In the genomic region with DNA sequence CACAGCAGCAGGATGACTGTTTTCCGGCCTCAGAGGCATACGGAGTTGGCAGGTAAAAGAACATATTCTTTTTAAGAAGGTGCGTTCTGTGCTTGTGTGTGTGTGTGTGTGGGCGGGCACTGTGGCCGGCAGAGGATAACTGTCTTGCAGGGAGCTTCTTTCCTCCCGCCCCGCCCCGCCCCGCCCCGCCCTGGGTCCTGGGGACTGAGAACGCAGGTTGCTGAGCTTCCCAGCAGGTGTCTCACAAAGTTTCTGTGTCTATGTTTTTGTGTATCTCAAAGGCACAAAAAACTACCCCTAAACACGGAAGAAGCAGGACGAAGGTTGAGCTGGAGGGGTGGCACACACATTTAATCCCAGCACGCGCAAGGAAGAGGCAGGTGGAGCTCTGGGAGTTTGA, we compare ENCODE assay signal across 10 mouse cellular contexts. TPM values are rescaled to one million over a fixed set of nuclear protein-coding genes. Genes with fewer than 3 reads are reported as not detected.
DNase-seq lines count a peak whose midpoint lies in the region; ATAC-seq lines count a peak whose summit lies in the region.
"Had no signal": no experiment of that assay in that cellular context is flagged by ENCODE, and none has a peak within 500 bp of the region (broad histone marks: within the 10 kb centered on the region; RNA-seq: fewer than 3 reads in every experiment).

No protein-coding gene starts in this region.

- no peak overlapping the region for H3K4me3 ChIP-seq in heart, embryonic 15.5 days
- no peak overlapping the region for H3K4me3 ChIP-seq in forebrain, embryonic 12.5 days (replicated peaks)
- no peak overlapping the region for H3K4me3 ChIP-seq in limb, embryonic 12.5 days (replicated peaks)
- H3K4me3 ChIP-seq: erythroblast, embryonic 14.5 days had no signal

- H3K9me3 ChIP-seq in heart, embryonic 15.5 days (replicated peaks): no peaks in the 10 kb centered on the region
- H3K9me3 ChIP-seq in forebrain, embryonic 12.5 days: no peaks in the 10 kb centered on the region
- no peaks in the 10 kb centered on the region for H3K9me3 ChIP-seq in limb, embryonic 12.5 days

- no peak overlapping the region for H3K9ac ChIP-seq in heart, embryonic 15.5 days
- no peak overlapping the region for H3K9ac ChIP-seq in forebrain, embryonic 12.5 days
- 0 out of 2 replicates have a peak overlapping the region, but pooled peaks have one; percentile 8 for H3K9ac ChIP-seq in limb, embryonic 12.5 days (replicated peaks)

- H3K27ac ChIP-seq in heart, embryonic 15.5 days: peak overlapping the region; percentile 65
- peak overlapping the region; percentile 83 for H3K27ac ChIP-seq in forebrain, embryonic 12.5 days
- peak overlapping the region; percentile 90 for H3K27ac ChIP-seq in limb, embryonic 12.5 days

- peaks cover 24% of the 10 kb centered on the region for H3K36me3 ChIP-seq in heart, embryonic 15.5 days
- H3K36me3 ChIP-seq in forebrain, embryonic 12.5 days (replicated peaks): peaks cover 16% of the 10 kb centered on the region
- H3K36me3 ChIP-seq in limb, embryonic 12.5 days: peaks cover 65% of the 10 kb centered on the region

- peaks cover 37% of the 10 kb centered on the region for H3K4me1 ChIP-seq in heart, embryonic 15.5 days (replicated peaks)
- peaks cover 16% of the 10 kb centered on the region for H3K4me1 ChIP-seq in forebrain, embryonic 12.5 days
- peaks cover 24% of the 10 kb centered on the region for H3K4me1 ChIP-seq in limb, embryonic 12.5 days (replicated peaks)

- no peaks in the 10 kb centered on the region for H3K27me3 ChIP-seq in heart, embryonic 15.5 days
- no peaks in the 10 kb centered on the region for H3K27me3 ChIP-seq in forebrain, embryonic 12.5 days
- H3K27me3 ChIP-seq in limb, embryonic 12.5 days: no peaks in the 10 kb centered on the region

- no peak overlapping the region for H3K4me2 ChIP-seq in heart, embryonic 15.5 days
- H3K4me2 ChIP-seq in forebrain, embryonic 12.5 days: no peak overlapping the region
- no peak overlapping the region for H3K4me2 ChIP-seq in limb, embryonic 12.5 days

- WGBS in heart, embryonic 15.5 days: 77% methylated on average over 15 of the region's 15 CpGs
- WGBS in forebrain, embryonic 12.5 days: 48% methylated on average over 15 of the region's 15 CpGs
- 62% methylated on average over 15 of the region's 15 CpGs for WGBS in limb, embryonic 12.5 days

- no peak for ATAC-seq in heart, embryonic 15.5 days (replicated peaks; ENCODE audit: insufficient number of reproducible peaks, insufficient read depth, low FRiP score, low read depth)
- no peak for ATAC-seq in forebrain, embryonic 12.5 days (ENCODE audit: low FRiP score)
- ATAC-seq in limb, embryonic 12.5 days (ENCODE audit: insufficient number of reproducible peaks, insufficient read depth, low FRiP score, low TSS enrichment, low read depth): no peak

- DNase-seq in heart, adult 9 months (ENCODE audit: low spot score in 2 of 2): no peak
- DNase-seq in ES-CJ7 (ENCODE audit: low read depth, low spot score): peak; percentile 72
- no peak for DNase-seq in frontal cortex, postnatal 10 days (ENCODE audit: low spot score in 2 of 2)
- DNase-seq in adrenal gland, adult 2 months: no peak
- no peak for DNase-seq in yolk sac, embryonic 10.5 days (ENCODE audit: low spot score)
- DNase-seq: thymus, postnatal 36 days had no signal

RNA-seq across cellular contexts. Expression of a gene that starts 25.7 kb away (rescaled TPM):
- polyA plus RNA-seq in heart, embryonic 15.5 days (2015; fragmentation: Nextera tagmentation; extraction: Ambion mirVana): 40.1 and 45.3 TPM in 2 replicates
- polyA plus RNA-seq in forebrain, embryonic 12.5 days (2016; fragmentation: Nextera tagmentation; extraction: Ambion mirVana): 44.0 and 45.6 TPM in 2 replicates
- 39.5 and 39.7 TPM in 2 replicates for polyA plus RNA-seq in limb, embryonic 12.5 days (2016; fragmentation: Nextera tagmentation; extraction: Ambion mirVana)
- 10 to 100 TPM; 76.9 to 91.2 TPM for total RNA-seq in adrenal gland, adult 2 months (2021)
- 204 and 210 TPM in 2 replicates for polyA plus RNA-seq in adrenal gland, adult 2 months (2012; rRNA removed)
